Mouse (Mus musculus): ENCODE data around the gene Arid3a.

- TF ChIP-seq CTCF (IDR thresholded peaks at IDR 0.05; ENCODE audit: control insufficient read depth, insufficient read depth, insufficient replicate concordance, low read depth, low read length) (no peak), POLR2A (IDR thresholded peaks at IDR 0.05; ENCODE audit: control insufficient read depth, low read depth, low read length) (no peak)
Measured at GRCm38 (mm10) chr10:79914948-79915596, 11.8 kb upstream of the Arid3a start.
